Mouse (Mus musculus) kidney, embryonic 14.5 days (tissue): Measurements from ENCODE around the gene Gm45021. TPM values are rescaled to one million over a fixed set of nuclear protein-coding genes. Genes with fewer than 3 reads are reported as not detected.

Source experiments
- ATAC-seq: fragments of 200-750 bp; cut with Nextera tagmentation; 2 replicates; pipeline ENCODE4 v1.8.0; 2017; ENCODE audit warnings: moderate number of reproducible peaks, mild to moderate bottlenecking, moderate TSS enrichment, moderate library complexity; ENCODE audit not compliant: low FRiP score, low TSS enrichment
- H3K27ac ChIP-seq: fragments of 300-500 bp; sonication (generic); 2 replicates; pipeline ENCODE4 v1.5.1; 2014; ENCODE audit warnings: low read depth, mild to moderate bottlenecking, low read length, moderate library complexity, mixed read lengths
- H3K27me3 ChIP-seq: fragments of 300-500 bp; sonication (generic); 2 replicates; pipeline ENCODE4 v1.6.1; 2014; ENCODE audit warnings: mild to moderate bottlenecking, low read length; ENCODE audit not compliant: control insufficient read depth, insufficient read depth
- H3K36me3 ChIP-seq: fragments of 300-500 bp; sonication (generic); 2 replicates; pipeline ENCODE4 v1.6.1; 2014; ENCODE audit warnings: low read length, mixed read lengths; ENCODE audit not compliant: control insufficient read depth, insufficient read depth
- H3K4me1 ChIP-seq: fragments of 300-500 bp; sonication (generic); 2 replicates; pipeline ENCODE4 v1.6.1; 2014; ENCODE audit warnings: low read length, mixed read lengths; ENCODE audit not compliant: control insufficient read depth, insufficient read depth
- H3K4me2 ChIP-seq: fragments of 300-500 bp; sonication (generic); replicated peaks from 2 replicates; pipeline ENCODE4 v1.6.1; 2014; ENCODE audit warnings: low read depth, mild to moderate bottlenecking, low read length
- H3K4me3 ChIP-seq: fragments of 300-500 bp; sonication (generic); 2 replicates; pipeline ENCODE4 v1.5.1; 2014; ENCODE audit warnings: mild to moderate bottlenecking, low read length
- H3K9ac ChIP-seq: fragments of 300-500 bp; sonication (generic); 2 replicates; pipeline ENCODE4 v1.6.1; 2014; ENCODE audit warnings: low read depth, mild to moderate bottlenecking, low read length, moderate library complexity
- H3K9me3 ChIP-seq: fragments of 300-500 bp; sonication (generic); 2 replicates; pipeline ENCODE4 v1.6.1; 2016; ENCODE audit warnings: low read length; ENCODE audit not compliant: control insufficient read depth
- WGBS: fragments of 180-500 bp; shearing (Covaris S2); extraction: QIAGEN DNeasy Blood & Tissue Kit; methylation state at CpG from one replicate; pipeline ENCODE4 v1.1.7; 2014; 5-methylcytosine and 5-hydroxymethylcytosine counted together
- polyA plus RNA-seq: library from polyadenylated mRNA; unstranded; fragments of >200 nt; fragmentation: Nextera tagmentation; extraction: Ambion mirVana; gene quantifications from 2 replicates; pipeline ENCODE4 v1.2.1, GENCODE M21; 2014

Gene Gm45021
- polyA plus RNA-seq = not detected in 2 replicates

- no peaks in the 10 kb centered on the region for H3K9me3 ChIP-seq
- no peaks in the 10 kb centered on the region for H3K27me3 ChIP-seq
- no peak within 1 kb of the TSS for H3K4me3 ChIP-seq
- no peak within 1 kb of the TSS for H3K9ac ChIP-seq
- 0 out of 2 replicates have a peak, but pooled peaks cover 4% of the 10 kb centered on the region for H3K4me1 ChIP-seq
- no peaks in the 10 kb centered on the region for H3K36me3 ChIP-seq
- 10% methylated on average over 6 of the region's 6 CpGs for WGBS
- H3K4me2 ChIP-seq = no peak within 1 kb of the TSS
- H3K27ac ChIP-seq = peak within 1 kb of the TSS; percentile 30; the same call in 1 of the 2 replicates
- no peak for ATAC-seq
Measured at GRCm38 (mm10) chr6:48589194-48589750, at the start of gene Gm45021. TSS of gene Gm45021 (plus strand) at chr6:48589610.

DNA sequence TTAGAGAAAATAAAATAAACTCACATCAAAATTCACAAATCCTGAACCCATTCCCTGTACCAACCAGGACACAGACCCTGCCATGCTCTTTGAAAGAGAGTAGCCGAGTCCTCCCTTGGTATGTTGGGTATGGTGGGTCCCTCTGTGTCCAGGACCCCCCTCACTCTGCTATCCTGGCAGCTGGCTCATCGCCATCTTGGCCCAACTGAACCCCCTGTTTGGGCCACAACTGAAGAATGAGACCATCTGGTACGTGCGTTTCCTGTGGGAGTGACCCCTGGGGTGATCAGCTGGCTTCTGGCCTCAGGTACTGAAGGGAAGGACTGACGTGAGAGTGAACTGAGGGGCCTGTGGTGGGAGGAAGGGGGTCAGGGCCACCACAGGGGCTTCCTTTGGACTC lies 49.5 kb upstream of the Gm45021 start:
- Histone ChIP-seq H3K27me3 (no peaks in the 10 kb centered on the region), H3K36me3 (no peaks in the 10 kb centered on the region), H3K4me3 (no peak overlapping the region), H3K9ac (no peak overlapping the region), H3K27ac (no peak overlapping the region), H3K9me3 (no peaks in the 10 kb centered on the region), H3K4me1 (peaks cover 12% of the 10 kb centered on the region), H3K4me2 (no peak overlapping the region)
- WGBS = 58% methylated on average over 5 of the region's 5 CpGs
- no peak for ATAC-seq

- no peaks in the 10 kb centered on the region for H3K9me3 ChIP-seq
- H3K4me3 ChIP-seq = no peak overlapping the region
- H3K4me2 ChIP-seq = no peak overlapping the region
- WGBS = 35% methylated on average over 3 of the region's 3 CpGs
- peaks cover 12% of the 10 kb centered on the region for H3K4me1 ChIP-seq
- H3K36me3 ChIP-seq = no peaks in the 10 kb centered on the region
- no peak overlapping the region for H3K9ac ChIP-seq
- no peaks in the 10 kb centered on the region for H3K27me3 ChIP-seq
- no peak overlapping the region for H3K27ac ChIP-seq
- no peak for ATAC-seq
Measured at GRCm38 (mm10) chr6:48540721-48541120, 48.7 kb upstream of the Gm45021 start.

- Histone ChIP-seq H3K4me1 (peaks cover 12% of the 10 kb centered on the region), H3K27me3 (no peaks in the 10 kb centered on the region), H3K27ac (no peak overlapping the region), H3K9me3 (no peaks in the 10 kb centered on the region), H3K4me3 (no peak overlapping the region), H3K4me2 (no peak overlapping the region), H3K9ac (no peak overlapping the region), H3K36me3 (no peaks in the 10 kb centered on the region)
- ATAC-seq = peak; percentile 28; the same call in 1 of the 2 replicates
- 10% methylated on average over 7 of the region's 7 CpGs for WGBS
Measured at GRCm38 (mm10) chr6:48541560-48542450, 47.6 kb upstream of the Gm45021 start.

- Histone ChIP-seq H3K9ac (no peak overlapping the region), H3K4me2 (no peak overlapping the region), H3K9me3 (no peaks in the 10 kb centered on the region), H3K4me3 (no peak overlapping the region), H3K36me3 (no peaks in the 10 kb centered on the region), H3K27me3 (no peaks in the 10 kb centered on the region), H3K27ac (no peak overlapping the region), H3K4me1 (peaks cover 12% of the 10 kb centered on the region)
- no peak for ATAC-seq
- WGBS = 85% methylated on average over 3 of the region's 3 CpGs
Measured at GRCm38 (mm10) chr6:48542631-48543030, 46.8 kb upstream of the Gm45021 start.

DNA sequence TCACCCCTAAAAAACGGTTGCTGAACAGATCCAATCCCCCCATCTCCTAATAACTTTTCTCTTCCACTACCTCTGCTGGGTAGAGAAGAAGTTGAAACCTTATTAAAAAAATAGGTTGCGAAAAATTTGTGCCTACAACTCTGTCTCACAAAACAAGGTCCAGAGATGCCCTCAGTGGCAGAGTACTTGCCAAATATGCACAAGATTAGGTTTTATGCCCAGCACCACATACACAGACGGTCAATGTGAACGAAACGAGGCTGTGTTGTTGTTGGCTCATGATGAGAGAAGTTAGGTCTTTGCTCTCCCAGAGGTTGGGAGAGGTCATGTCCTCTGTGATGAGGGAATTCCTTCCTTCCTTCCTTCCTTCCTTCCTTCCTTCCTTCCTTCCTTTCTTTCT lies 44.2 kb upstream of the Gm45021 start:
- peaks cover 12% of the 10 kb centered on the region for H3K4me1 ChIP-seq

GRCm38 (mm10) chr6:48546271-48546670 lies 43.1 kb upstream of the Gm45021 start:
- Histone ChIP-seq H3K27me3 (no peaks in the 10 kb centered on the region), H3K4me3 (no peak overlapping the region), H3K36me3 (no peaks in the 10 kb centered on the region), H3K4me2 (no peak overlapping the region), H3K9ac (no peak overlapping the region), H3K9me3 (no peaks in the 10 kb centered on the region), H3K27ac (no peak overlapping the region), H3K4me1 (peaks cover 11% of the 10 kb centered on the region)
- WGBS = 45% methylated on average over 1 of the region's 1 CpGs
- no peak for ATAC-seq

More for the DNA sequence above, 44.2 kb upstream of the Gm45021 start:
- Histone ChIP-seq H3K9me3 (no peaks in the 10 kb centered on the region), H3K4me3 (no peak overlapping the region), H3K27me3 (no peaks in the 10 kb centered on the region), H3K4me2 (no peak overlapping the region), H3K27ac (no peak overlapping the region), H3K9ac (no peak overlapping the region), H3K36me3 (no peaks in the 10 kb centered on the region)
- no peak for ATAC-seq
- WGBS = 65% methylated on average over 5 of the region's 5 CpGs

- no peak overlapping the region for H3K4me2 ChIP-seq
- no peak overlapping the region for H3K27ac ChIP-seq
- H3K4me3 ChIP-seq = no peak overlapping the region
- ATAC-seq = no peak
- H3K9ac ChIP-seq = no peak overlapping the region
- no peaks in the 10 kb centered on the region for H3K27me3 ChIP-seq
- peaks cover 5% of the 10 kb centered on the region for H3K4me1 ChIP-seq
- H3K9me3 ChIP-seq = no peaks in the 10 kb centered on the region
- H3K36me3 ChIP-seq = no peaks in the 10 kb centered on the region
- WGBS = 54% methylated on average over 4 of the region's 4 CpGs
Measured at GRCm38 (mm10) chr6:48546858-48547257, 42.6 kb upstream of the Gm45021 start.

DNA sequence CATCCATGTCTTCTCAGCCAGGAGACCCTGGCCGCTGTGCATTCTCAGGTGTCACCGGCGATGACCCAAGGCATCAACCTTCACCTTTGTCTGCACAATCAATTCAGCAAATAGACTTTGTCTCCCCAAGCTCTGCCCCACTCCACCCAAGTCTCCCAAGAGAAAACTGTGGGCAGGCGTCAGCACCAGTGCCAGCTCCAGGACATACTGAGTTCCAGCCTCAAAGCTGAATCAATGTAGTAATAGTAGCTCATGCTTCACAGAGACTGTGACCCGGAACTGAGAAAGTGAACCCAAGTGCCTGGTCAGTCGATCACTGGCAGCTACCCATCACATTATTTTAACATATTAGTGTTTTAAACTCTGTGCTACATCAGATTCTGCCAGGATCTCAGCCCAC lies 41.1 kb upstream of the Gm45021 start:
- no peak overlapping the region for H3K4me3 ChIP-seq
- H3K27me3 ChIP-seq = no peaks in the 10 kb centered on the region
- H3K27ac ChIP-seq = no peak overlapping the region
- H3K9me3 ChIP-seq = no peaks in the 10 kb centered on the region
- 75% methylated on average over 6 of the region's 6 CpGs for WGBS
- no peak overlapping the region for H3K4me2 ChIP-seq
- no peak for ATAC-seq
- H3K9ac ChIP-seq = no peak overlapping the region
- H3K4me1 ChIP-seq = no peaks in the 10 kb centered on the region
- no peaks in the 10 kb centered on the region for H3K36me3 ChIP-seq
